Mouse (Mus musculus) pancreas, adult 10 weeks (tissue): ENCODE results near the gene Ppwd1. TPM values are rescaled to one million over a fixed set of nuclear protein-coding genes. Genes with fewer than 3 reads are reported as not detected.

ENCODE experiments used
- polyA plus RNA-seq: library from polyadenylated mRNA; stranded (reverse); fragments of 350-450 nt; fragmentation: Illumina TruSeq; extraction: RNeasy Lipid Tissue Mini Kit (QIAGEN cat#74804); gene quantifications from one replicate; pipeline ENCODE4 v1.2.3, GENCODE M21; 2015; ENCODE audit warnings: low read depth, low replicate concordance; ENCODE audit not compliant: insufficient read depth

Ppwd1 gene
- 3.1 TPM for polyA plus RNA-seq

DNA sequence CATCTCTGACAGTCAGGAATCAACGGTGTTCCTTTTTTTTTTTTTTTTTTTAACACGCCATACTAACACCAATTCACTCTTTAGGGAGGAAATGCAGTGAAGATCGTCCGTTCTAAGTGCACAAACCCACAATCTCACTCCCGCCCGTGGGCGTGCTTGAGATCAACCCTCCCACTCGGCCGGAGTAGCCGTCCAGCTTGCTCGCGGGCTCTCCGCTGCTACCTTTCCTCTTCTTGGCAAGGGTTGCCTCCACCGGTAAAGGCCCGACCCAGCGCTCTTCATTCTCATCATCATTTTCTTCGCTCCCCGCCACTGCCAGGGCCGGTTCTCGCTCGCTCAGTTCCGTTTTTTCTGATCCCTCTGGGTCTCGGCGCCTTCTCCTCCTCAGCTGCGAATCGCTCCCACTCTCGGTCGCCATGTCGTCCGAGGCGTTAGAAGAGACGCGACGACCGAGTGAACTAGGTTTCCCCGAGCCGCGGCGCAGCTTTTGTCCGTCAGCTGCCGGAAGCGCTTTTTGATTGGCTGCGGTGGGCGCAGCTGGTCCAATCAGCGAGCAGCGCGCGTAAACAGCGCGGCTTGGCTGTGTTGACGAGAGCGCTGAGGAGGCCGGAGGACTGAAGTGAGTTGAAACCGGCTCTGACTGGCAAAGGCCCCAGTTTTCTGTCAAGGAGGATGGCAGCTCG, at the start of gene Ppwd1, which contains the start of gene Cenpk:
Ppwd1 (minus strand) TSS at position 460 of the 683 bp plus-strand sequence.
Cenpk (plus strand) TSS at position 228 of the 683 bp plus-strand sequence.

DNA sequence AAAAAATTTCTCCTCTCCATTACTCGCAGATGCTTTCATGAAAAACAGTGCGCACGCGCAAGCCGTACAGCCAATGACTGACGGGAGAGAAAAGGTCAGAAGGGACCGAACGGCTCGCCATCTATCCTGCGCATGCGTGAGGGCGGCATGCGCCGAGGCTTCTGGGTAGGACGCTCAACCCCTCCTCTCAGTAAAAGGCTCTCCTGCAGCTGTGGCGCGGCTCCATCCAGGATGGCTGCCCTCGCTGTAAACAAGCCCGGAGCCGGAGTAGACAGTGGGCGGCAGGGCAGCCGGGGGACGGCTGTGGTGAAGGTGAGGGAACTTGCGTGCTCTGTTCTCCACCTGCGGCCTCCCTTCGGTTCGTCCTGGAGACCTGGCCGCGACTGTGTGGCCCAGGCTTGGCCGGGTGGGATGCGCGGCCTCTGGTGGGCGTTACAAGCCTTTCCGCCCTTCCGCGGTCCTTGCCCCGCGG, 50.0 kb downstream of the Ppwd1 start, which contains the start of gene Trim23:
Trim23 (plus strand) TSS at position 148 of the 472 bp plus-strand sequence.

DNA sequence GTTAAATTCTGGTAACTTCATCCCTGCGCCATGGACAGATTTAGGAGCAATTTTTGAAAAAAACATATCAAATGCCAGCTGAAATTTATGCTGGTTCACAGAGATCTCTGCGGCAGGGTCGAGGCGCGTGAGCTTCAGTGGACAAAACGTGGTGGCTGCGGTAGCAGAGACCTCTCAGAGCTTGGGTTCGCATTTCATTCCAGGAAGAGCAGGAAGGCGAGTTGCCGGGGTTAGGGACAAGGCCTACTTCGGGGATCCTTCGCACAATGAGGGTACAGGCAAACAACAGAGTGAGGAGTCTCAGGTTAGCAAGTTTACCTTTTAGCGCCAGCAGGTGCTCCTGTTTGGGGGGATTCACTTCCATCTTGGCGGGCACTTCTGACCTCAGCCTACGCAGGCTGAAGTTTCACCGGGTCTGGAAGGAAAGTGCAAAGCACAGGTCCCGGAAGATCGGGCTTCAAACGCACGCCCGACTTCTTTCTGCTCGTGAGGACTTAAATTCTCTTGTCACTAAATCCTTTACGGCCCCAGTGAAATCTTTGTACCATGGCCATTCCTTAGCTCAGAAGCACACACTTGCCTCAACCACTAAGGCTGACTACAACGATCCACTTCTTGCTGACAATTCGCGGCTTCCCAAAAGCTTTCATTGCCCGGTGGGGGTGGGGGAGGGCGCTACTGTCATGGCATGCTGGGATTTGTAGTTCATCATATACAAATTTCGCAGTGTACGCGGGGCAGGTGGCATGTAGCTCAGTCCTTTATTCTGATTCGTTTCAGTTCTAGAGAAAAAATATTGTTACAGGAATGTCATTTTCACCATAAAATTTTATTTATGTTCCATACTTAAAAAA, 50.6 kb downstream of the Ppwd1 start, which contains the start of gene Trappc13:
Trappc13 (minus strand) TSS at position 674 of the 854 bp plus-strand sequence.

Other genes with a start within 250 kb of the Ppwd1 start
- gene Nln, start 119.2 kb downstream of the Ppwd1 start, polyA plus RNA-seq = 3.4 TPM
- gene Sgtb, start 119.1 kb downstream of the Ppwd1 start, polyA plus RNA-seq = 0.87 TPM
- gene Trappc13, start 50.4 kb downstream of the Ppwd1 start, polyA plus RNA-seq = 4.9 TPM
- gene Trim23, start 50.0 kb downstream of the Ppwd1 start, polyA plus RNA-seq = 3.2 TPM
- 1.8 TPM for gene Cenpk, start 232 bp downstream of the Ppwd1 start, polyA plus RNA-seq
- 0.42 TPM for gene Adamts6, start 59.0 kb upstream of the Ppwd1 start, polyA plus RNA-seq